Mouse (Mus musculus) heart, adult 18-20 months (tissue): ENCODE data around the gene 3110082I17Rik. TPM values are rescaled to one million over a fixed set of nuclear protein-coding genes. Genes with fewer than 3 reads are reported as not detected.

Experiments used
- DNase-seq, 2 experiments: peaks; one replicate each; pipeline ENCODE4 v3.0.0; 2021 to 2022; ENCODE audit warnings: mixed read lengths in 1 of 2
- total RNA-seq, 2 experiments: library from RNA; stranded (reverse); gene quantifications; 2 replicates each; pipeline ENCODE4 v1.2.3; 2021

3110082I17Rik gene
- total RNA-seq, 2 experiments from 2014 or later, result 5.6 TPM

- DNase-seq, result peak; percentile 87 to 92
Observed at GRCm38 (mm10) chr5:139378986-139379629, 81.2 kb downstream of the 3110082I17Rik start.

- DNase-seq, result no peak
Observed at GRCm38 (mm10) chr5:139378271-139378556, 82.1 kb downstream of the 3110082I17Rik start.

GRCm38 (mm10) chr5:139377468-139378270 lies 82.7 kb downstream of the 3110082I17Rik start, which contains the start of gene Gpr146:
Gene Gpr146, plus strand, starts transcription at chr5:139377697.
- DNase-seq, result peak; percentile 84 to 85

- DNase-seq, result no peak
Observed at GRCm38 (mm10) chr5:139374841-139375240, 85.5 kb downstream of the 3110082I17Rik start.

- DNase-seq, result no peak
Observed at GRCm38 (mm10) chr5:139373889-139374444, 86.4 kb downstream of the 3110082I17Rik start.

- DNase-seq, result no peak
Observed at GRCm38 (mm10) chr5:139373126-139373525, 87.2 kb downstream of the 3110082I17Rik start.

GRCm38 (mm10) chr5:139371631-139372401 lies 88.5 kb downstream of the 3110082I17Rik start:
- DNase-seq, result peak; percentile 94 to 95

- no peak for DNase-seq
Observed at GRCm38 (mm10) chr5:139371118-139371517, 89.2 kb downstream of the 3110082I17Rik start.

GRCm38 (mm10) chr5:139370336-139370735 lies 90.0 kb downstream of the 3110082I17Rik start:
- DNase-seq, result no peak

- DNase-seq, result no peak
Observed at GRCm38 (mm10) chr5:139368638-139369320, 91.5 kb downstream of the 3110082I17Rik start.

- no peak for DNase-seq
Observed at GRCm38 (mm10) chr5:139367884-139368458, 92.4 kb downstream of the 3110082I17Rik start.

GRCm38 (mm10) chr5:139366484-139366883 lies 93.8 kb downstream of the 3110082I17Rik start:
- no peak for DNase-seq

- peak in 1 of 2 experiments; percentile 71 for DNase-seq
Observed at GRCm38 (mm10) chr5:139365827-139366226, 94.5 kb downstream of the 3110082I17Rik start.

- peak in 1 of 2 experiments; percentile 75 for DNase-seq
Observed at GRCm38 (mm10) chr5:139364911-139365571, 95.3 kb downstream of the 3110082I17Rik start.

- peak; percentile 87 to 99 for DNase-seq
Observed at GRCm38 (mm10) chr5:139364260-139364910, 95.9 kb downstream of the 3110082I17Rik start.

GRCm38 (mm10) chr5:139363858-139364257 lies 96.5 kb downstream of the 3110082I17Rik start:
- no peak for DNase-seq

- DNase-seq, result no peak
Observed at GRCm38 (mm10) chr5:139359244-139359643, 101.1 kb downstream of the 3110082I17Rik start.

GRCm38 (mm10) chr5:139358653-139359052 lies 101.7 kb downstream of the 3110082I17Rik start:
- peak; percentile 48 to 53 for DNase-seq

GRCm38 (mm10) chr5:139355235-139355772 lies 105.0 kb downstream of the 3110082I17Rik start:
- DNase-seq, result peak; percentile 75 to 88

GRCm38 (mm10) chr5:139353946-139354345 lies 106.4 kb downstream of the 3110082I17Rik start:
- no peak for DNase-seq
